Mouse (Mus musculus): Measurements from ENCODE around the gene Krtap3-2.
"Not testable (repeated sequence)": the region's sequence is repeated elsewhere in the genome, so short reads cannot be mapped to it uniquely, and the experiment has no call there.

The Krtap3-2 gene

GRCm38 (mm10) chr11:99556753-99557152 lies at the start of gene Krtap3-2:
Krtap3-2 (minus strand) TSS chr11:99556853.
- no peak for DNase-seq (ENCODE audit: low read depth, low spot score)

DNA sequence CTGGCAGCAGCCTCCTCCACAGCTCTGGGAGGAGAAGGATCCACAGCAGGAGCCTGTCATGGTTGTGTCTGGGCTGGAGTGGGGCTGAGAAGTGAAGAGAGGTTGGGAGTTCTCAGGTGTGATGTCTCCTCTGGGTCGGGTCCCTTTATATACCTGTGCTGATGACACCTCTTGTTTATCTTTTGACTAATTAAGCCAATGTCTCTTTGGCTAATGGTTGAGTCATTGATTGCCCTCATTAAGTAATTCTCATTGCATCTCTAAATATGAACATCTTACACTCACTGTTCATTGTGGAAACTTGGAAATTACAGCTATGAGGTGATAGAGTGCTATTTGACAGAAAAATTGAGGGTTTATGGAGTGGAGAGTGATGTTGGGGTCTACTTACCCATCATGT lies 46.6 kb upstream of the Krtap3-2 start, which contains the start of gene Gm11938:
TSS of gene Gm11938 (minus strand) at position 101 of the 400 bp plus-strand sequence.
- not testable (repeated sequence) for DNase-seq (ENCODE audit: low read depth, low spot score)

GRCm38 (mm10) chr11:99597742-99598141 lies 41.1 kb upstream of the Krtap3-2 start, which contains the start of gene Krtap9-3:
Krtap9-3 (minus strand) TSS chr11:99598105.
- DNase-seq (ENCODE audit: low read depth, low spot score): not testable (repeated sequence)

DNA sequence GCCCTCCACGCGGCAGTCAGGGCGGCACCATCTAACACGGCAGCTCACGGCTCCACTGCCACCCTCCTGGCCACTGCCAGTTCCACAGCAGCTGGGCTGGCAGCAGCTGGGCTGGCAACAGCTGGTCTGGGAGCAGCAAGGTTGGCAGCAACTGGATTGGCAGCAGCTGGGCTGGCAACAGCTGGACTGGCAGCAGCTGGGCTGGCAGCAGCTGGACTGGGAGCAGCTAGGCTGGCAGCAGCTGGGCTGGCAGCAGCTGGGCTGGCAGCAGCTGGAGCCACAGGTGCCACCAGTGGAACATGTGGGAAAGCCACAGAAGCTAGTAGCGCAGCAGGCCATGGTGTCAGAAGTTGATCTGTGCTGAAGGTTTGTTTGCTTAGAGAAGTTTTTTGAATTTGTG lies 34.3 kb upstream of the Krtap3-2 start, which contains the start of gene Krtap1-3:
TSS of gene Krtap1-3 (minus strand) at position 359 of the 400 bp plus-strand sequence.
- DNase-seq (ENCODE audit: low read depth, low spot score): no peak

DNA sequence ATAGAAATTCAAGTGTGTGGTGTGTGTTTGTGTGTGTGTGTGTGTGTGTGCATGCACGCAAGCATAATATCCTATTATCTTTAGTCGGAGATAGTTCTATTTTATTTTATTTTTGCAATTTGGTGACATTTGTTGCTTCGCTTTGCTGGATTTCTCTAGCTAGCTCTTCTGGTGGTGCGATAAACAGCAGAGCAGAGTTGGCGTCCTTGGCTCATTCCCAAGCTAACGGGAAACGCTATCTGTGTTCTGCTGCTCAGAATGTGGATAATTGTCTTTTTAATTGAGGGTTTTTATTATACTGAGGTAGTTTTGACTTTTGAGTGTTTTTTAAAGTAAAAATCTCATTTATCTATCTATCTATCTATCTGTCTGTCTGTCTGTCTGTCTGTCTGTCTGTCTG lies 28.4 kb upstream of the Krtap3-2 start:
- no peak for DNase-seq (ENCODE audit: low read depth, low spot score)

- DNase-seq (ENCODE audit: low read depth, low spot score): no peak
These were observed 26.6 kb upstream of the Krtap3-2 start, which contains the start of gene Krtap1-4 for GRCm38 (mm10) chr11:99583245-99583704. Krtap1-4 (minus strand) TSS chr11:99583654.

GRCm38 (mm10) chr11:99581564-99581963 lies 24.9 kb upstream of the Krtap3-2 start:
- no peak for DNase-seq (ENCODE audit: low read depth, low spot score)

- no peak for DNase-seq (ENCODE audit: low read depth, low spot score)
These were observed 24.4 kb upstream of the Krtap3-2 start for GRCm38 (mm10) chr11:99581051-99581450.

DNA sequence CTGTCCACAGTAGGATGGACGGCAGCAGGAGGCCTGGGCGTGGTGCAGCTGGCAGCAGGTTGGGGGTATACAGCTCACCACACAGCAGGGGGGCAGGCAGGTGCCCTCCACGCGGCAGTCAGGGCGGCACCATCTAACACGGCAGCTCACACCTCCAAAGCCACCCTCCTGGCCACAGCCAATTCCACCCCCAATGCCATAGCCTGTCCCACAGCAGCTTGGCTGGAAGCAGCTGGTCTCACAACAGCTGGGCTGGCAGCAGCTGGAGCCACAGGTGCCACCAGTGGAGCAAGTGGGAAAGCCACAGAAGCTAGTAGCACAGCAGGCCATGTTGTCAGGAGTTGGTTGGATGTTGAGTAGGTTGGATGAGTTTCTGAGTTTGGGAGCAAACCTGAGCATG lies 24.0 kb upstream of the Krtap3-2 start, which contains the start of gene Krtap1-5:
TSS of gene Krtap1-5 (minus strand) at position 381 of the 400 bp plus-strand sequence.
- DNase-seq (ENCODE audit: low read depth, low spot score): no peak

DNA sequence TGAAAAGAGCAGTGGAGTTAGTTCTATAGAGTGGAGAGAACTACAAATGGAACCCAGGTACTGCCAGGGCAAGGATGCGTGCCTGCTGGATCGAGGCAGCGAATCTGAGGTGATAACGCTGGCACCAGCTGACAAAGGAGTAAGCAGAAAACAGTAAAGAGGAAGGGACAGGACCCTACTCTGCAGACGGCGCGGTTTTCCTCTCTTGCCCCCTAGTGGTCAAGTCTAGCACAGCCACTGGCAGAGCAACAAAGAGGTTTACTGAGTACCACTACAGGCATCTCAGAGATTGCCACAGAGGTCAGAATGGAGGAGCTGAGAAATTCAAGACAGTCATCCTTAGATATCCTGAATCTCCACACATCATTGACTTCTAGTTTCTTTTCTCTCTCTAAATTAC lies 17.5 kb upstream of the Krtap3-2 start:
- no peak for DNase-seq (ENCODE audit: low read depth, low spot score)

DNA sequence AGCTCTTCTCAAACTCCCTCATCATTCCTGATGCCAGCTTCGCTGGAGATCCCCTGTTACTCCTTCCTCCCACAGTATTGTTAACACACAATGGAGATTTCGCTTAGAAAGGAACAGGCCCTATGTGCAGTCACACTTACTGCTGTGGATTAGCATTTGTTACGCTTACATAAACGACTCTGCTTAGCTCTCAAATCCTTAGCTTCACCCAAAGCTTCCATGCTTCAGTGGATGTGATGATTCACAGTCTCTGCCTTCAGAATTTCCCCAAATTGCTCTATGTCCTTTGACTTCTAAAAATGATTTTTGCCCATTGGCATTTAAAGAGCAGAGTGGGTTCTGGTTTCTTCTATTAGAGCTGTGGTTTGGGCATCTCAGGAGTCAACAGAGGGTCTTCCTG lies 16.5 kb upstream of the Krtap3-2 start:
- no peak for DNase-seq (ENCODE audit: low read depth, low spot score)

DNA sequence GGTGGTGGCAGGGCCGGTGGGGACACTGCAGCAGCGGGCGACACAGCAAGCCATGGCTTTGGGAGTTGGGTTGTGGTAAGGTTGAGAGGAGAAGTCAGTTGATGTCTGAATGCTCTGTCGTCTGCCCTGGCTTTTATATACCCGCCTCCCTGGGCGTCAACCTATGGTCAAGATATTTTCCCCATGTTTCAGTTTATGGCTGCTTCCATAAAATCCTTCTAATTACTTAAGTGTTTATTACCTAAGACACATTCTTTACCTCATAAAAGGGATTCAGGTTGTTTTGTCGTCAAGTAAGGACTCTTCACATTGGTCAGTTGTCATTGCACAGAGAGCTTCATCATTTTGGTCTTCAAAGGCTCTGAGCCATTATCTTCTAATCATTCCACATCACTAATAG lies 9.9 kb upstream of the Krtap3-2 start, which contains the start of gene Krtap3-1:
TSS of gene Krtap3-1 (minus strand) at position 101 of the 400 bp plus-strand sequence.
- DNase-seq (ENCODE audit: low read depth, low spot score): no peak

- DNase-seq (ENCODE audit: low read depth, low spot score): no peak
These were observed 5.9 kb upstream of the Krtap3-2 start for GRCm38 (mm10) chr11:99562580-99562979.

- no peak for DNase-seq (ENCODE audit: low read depth, low spot score)
These were observed 2.7 kb upstream of the Krtap3-2 start, which contains the start of gene Gm11939 for GRCm38 (mm10) chr11:99559366-99559765. Gm11939 (minus strand) TSS chr11:99559466.

- DNase-seq (ENCODE audit: low read depth, low spot score): no peak
These were observed 1.5 kb upstream of the Krtap3-2 start for GRCm38 (mm10) chr11:99557976-99558745.

GRCm38 (mm10) chr11:99556195-99556594 lies 458 bp downstream of the Krtap3-2 start:
- no peak for DNase-seq (ENCODE audit: low read depth, low spot score)

- no peak for DNase-seq (ENCODE audit: low read depth, low spot score)
These were observed 5.9 kb downstream of the Krtap3-2 start, which contains the start of gene Krtap3-3 for GRCm38 (mm10) chr11:99550765-99551164. Krtap3-3 (minus strand) TSS chr11:99550865.

DNA sequence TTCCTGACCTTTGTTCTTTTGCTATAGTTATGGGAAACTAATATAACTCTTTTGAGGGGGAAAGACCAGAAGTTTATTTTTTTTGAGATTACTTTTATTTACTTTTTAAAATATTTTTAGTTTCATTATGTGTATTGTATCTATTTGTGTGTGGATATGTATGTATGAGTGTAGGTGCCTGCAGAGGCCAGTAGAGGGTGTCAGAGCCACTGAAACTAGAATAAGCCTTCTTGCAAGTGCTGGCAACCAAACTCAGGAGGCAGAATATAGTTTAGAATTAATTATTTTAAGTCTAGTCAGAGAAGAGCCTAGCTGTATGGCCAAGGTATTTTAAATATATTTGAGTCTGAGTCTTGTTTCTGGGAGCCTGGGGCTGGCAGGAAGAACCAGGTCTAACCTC lies 8.8 kb downstream of the Krtap3-2 start:
- DNase-seq (ENCODE audit: low read depth, low spot score): no peak

DNA sequence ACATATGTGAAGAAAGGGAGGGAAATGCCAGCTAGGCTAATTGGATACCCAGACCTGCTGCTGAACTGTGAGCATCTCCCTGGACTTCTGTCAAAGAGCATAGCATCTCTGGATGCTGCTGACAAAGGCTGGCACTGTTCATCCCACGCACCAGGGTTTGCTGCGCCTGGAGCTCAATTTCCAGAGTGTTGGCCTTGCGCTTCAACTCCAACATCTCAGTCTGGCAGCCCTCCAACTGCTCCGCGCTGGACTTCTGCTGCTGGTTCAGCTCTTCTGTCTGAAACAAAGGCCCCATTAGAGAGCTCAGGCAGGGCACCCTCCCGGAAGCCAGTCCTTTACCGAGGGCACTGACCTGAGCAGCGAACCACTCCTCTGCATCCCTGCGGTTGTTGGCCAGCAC lies 16.9 kb downstream of the Krtap3-2 start:
- DNase-seq (ENCODE audit: low read depth, low spot score): no peak

GRCm38 (mm10) chr11:99521288-99521860 lies 35.3 kb downstream of the Krtap3-2 start, which contains the start of gene Krt39:
Krt39 (minus strand) TSS chr11:99521338.
- DNase-seq (ENCODE audit: low read depth, low spot score): no peak

DNA sequence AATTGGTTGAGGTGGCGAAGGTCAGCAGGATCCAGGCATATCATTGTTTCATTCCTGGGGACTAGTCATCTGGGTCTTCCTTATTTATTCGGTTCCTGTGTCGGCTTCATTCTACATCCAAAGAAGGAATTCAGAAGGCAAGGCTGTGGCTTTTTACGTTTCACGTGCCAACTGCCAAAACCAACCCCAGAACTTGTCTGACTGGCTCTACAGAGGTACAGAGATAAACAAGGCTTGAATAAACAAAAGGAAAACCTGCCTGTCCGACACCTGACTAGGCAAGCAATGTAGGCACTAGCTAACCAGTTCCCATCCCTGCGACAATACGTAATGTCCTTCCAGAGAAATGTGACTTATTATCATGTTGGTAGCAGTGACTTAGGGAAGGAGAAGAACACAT lies 42.6 kb downstream of the Krtap3-2 start:
- no peak for DNase-seq (ENCODE audit: low read depth, low spot score)
